Mouse (Mus musculus) c-Kit-positive CD71-positive TER-119-positive erythroid progenitor cells, embryonic 14.5 days (primary cell): ENCODE measurements around the gene Scrn2.
A peak's percentile ranks its signal among the peaks of the same experiment; 100 is the strongest.

Source experiments
- DNase-seq: peaks from one replicate; pipeline ENCODE4 v3.0.0-alpha.2; 2013; ENCODE audit warnings: low spot score

The Scrn2 gene

GRCm38 (mm10) chr11:97018583-97019344, 11.0 kb upstream of the Scrn2 start:
- DNase-seq: no peak

DNA sequence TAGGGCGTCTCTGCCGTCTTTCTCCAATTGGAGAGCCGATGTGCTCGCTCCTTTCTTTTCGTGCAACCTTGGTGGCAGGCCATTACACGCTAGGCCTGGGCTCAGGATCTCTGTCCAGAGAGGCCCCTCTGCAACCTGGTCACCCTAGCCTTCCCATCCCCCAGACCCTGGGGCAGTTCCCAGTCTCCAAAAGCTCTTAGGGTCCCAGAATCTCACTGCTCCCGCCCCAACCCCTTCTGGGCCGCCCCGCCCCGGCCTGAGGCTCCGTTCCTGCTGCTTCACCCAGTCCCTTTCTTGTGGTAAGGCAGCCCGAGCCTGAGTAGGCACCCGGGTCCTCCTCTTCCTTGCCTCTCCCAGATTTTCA, 10.4 kb upstream of the Scrn2 start:
- no peak for DNase-seq

DNA sequence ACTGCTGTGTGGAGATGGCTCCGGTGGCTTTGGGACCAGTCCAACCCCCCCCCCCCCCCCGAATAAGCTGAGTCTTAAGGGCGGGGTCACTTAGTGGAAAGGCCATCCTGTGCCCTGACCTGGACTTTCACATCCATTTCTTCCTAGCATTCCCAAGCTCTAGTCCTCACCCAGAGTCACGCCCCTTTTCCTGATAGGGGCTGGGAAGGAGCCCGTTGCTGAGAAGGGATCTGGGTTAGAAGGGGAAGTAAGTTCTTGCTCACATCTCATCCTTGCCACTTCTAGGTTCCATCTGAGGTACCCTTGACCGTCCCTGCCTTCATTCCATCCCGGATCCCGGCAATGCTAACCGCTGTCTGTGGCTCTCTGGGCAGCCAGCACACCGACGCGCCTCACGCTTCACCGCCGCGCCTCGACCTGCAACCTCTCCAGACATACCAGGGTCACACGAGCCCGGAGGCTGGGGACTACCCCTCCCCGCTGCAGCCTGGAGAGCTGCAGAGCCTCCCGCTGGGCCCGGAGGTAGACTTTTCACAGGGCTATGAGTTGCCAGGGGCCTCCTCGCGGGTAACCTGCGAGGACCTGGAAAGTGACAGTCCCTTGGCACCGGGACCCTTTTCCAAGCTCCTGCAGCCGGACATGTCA, 8.5 kb upstream of the Scrn2 start:
- DNase-seq: no peak

- DNase-seq: no peak
These were observed 7.8 kb upstream of the Scrn2 start for GRCm38 (mm10) chr11:97021873-97022484.

DNA sequence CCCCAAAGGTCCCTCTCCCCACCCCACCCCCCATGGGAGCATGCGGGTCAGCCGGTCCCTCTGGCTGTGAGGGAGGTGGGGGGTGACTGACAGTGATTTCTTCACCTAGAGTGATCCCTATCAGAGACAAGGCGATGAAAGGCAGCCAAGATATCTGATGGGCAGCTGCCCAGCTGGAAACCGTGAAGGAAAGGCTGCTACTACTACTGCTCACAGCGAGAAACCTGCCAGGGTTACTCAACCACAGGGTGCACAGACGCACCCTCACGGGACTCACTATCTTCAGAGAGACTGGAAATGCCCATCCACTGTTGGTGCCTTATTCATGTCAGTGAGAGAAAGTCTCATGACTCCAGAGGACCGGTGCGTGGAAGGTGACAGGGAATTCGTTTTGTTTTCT, 4.8 kb upstream of the Scrn2 start:
- no peak for DNase-seq

DNA sequence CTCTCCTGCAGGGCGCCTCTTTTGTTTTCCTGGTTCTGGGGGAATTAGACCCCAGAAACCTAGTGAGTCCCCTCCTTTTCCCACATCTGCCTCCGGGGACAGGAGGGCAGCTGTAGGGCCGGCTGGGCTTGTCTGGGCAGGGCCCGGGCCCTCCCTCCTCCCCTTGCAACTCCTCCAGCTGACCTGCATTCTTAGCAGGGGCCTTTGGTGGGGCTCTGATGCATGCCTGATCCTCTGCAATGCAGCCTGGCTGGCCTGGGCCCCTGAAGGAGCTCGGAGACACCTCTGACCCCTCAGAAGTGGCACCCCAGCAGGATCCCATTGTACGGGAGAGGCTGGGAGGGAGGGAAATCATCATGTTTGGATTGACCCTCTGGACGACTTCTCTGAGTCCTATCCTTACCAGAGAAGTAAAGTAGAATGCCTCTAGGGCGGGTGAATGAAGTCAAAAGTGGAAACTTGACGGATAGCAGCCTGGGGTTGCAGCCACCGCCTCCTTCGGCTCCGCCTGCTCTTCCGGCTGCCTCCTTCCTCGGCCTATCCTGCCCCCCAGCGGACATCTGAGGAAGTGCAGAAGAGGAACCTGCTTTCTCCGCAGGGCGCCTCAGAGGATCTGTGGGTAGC, 3.9 kb upstream of the Scrn2 start:
- peak; percentile 78 for DNase-seq

GRCm38 (mm10) chr11:97030426-97030825, 688 bp downstream of the Scrn2 start:
- DNase-seq: no peak

DNA sequence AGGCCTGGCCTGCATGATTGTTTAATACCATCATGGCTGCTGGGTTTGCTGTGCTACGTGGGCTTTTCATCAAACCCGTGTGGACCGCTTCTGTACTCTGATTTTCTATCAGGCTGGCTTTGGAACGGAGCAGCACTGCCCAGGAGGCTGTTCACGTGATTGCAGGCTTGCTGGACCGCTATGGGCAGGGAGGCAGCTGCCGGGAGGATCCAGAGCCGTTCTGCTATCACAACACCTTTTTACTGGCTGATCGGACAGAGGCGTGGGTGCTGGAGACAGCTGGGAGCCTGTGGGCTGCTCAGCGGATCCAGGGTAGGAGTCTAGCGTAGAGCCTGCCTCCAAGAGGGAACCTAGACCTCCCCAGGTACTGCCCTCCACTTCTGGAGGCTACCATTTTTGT, 2.2 kb downstream of the Scrn2 start:
- no peak for DNase-seq

DNA sequence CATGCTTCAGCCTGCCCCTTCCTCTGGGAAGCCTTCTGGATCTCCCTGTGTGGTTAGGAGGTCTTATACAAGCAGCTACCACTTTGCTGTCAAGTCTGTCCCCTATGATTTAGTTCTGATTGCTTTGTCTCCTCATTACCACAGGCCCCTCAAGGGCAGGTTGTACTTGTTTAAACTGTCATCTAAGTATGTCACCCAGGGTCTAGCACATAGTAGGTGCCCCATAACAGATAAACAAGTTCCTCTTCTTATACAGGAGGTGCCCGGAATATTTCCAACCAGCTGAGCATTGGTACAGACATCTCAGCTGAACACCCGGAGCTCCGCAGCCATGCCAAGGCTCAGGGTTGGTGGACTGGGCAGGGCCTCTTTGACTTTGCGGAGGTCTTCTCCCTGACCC, 2.8 kb downstream of the Scrn2 start:
- DNase-seq: no peak

GRCm38 (mm10) chr11:97033781-97034180, 4.0 kb downstream of the Scrn2 start:
- DNase-seq: no peak

DNA sequence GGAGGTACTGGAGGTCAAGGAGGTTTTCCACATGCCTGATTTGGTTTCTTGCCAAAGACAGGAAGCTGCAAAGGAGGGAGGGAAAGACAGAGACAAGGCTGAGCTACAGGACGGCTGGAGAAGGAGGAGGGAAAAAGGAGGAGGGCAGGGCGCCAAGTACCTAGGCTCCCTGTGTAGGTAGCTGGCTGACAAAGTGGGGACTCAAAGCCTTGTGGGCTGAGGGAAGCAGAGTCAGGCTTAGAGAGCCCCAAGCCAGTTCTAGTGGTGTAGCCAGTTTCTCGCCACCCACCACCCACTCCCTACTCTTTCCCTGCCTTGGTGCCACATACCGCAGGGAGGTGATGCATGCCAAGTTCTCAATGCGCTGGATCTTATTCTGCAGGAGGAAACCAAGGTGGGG, 6.4 kb downstream of the Scrn2 start:
- DNase-seq: no peak

- DNase-seq: no peak
These were observed 9.1 kb downstream of the Scrn2 start for GRCm38 (mm10) chr11:97038881-97039280.

- no peak for DNase-seq
These were observed 10.7 kb downstream of the Scrn2 start for GRCm38 (mm10) chr11:97040301-97041021.

- peak; percentile 90 for DNase-seq
These were observed 11.5 kb downstream of the Scrn2 start, which contains the start of the genes Lrrc46 and Mrpl10 for GRCm38 (mm10) chr11:97041022-97041899. TSS of gene Lrrc46 (minus strand) at chr11:97041407. TSS of gene Mrpl10 (plus strand) at chr11:97041560.

DNA sequence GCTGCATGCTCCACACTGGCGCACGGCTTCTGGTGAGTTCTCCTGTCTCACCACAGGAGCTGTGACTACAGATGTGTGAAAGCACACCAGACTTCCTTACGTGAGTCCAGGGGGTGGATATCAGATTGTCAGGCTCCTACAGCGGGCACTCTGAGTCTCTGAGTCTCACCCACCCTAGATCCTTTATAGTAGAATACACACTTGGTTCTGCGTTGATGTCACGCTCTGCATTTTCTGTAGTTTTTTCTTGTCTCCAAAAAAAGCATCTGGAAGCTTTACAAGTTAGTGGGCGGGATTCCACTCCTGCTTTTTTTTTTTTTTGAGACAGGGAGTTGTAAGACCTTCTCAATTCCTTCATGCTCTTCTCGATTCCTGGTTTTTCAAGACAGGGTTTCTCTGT, 15.2 kb downstream of the Scrn2 start:
- no peak for DNase-seq

GRCm38 (mm10) chr11:97045861-97046260, 16.1 kb downstream of the Scrn2 start:
- DNase-seq: no peak

DNA sequence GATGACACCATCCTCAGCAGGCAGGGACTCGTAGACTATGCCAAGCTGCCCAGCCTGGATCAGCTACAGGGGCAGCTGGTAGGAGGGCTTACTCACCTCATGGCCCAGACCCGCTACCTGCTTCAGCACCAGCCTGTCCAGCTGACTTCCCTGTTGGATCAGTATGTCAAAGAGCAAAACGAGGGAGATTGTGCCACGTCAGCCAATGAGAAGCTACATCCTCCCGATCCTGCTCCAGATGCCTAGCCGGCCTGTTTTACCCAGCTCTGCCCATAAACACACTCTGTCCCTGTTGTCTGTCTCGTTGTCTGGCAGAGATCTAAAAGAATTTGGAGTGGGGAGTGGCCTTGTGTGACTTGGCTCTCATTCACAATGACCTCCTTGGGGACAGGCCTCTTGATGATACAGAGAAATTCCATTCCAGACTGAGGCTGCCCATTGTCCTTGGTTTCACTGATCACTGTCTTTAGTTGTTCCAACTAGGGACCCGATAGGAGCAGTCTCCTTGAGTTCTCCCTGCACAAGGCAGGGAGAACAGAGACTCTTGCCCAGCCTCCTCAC, 18.4 kb downstream of the Scrn2 start:
- DNase-seq: no peak

DNA sequence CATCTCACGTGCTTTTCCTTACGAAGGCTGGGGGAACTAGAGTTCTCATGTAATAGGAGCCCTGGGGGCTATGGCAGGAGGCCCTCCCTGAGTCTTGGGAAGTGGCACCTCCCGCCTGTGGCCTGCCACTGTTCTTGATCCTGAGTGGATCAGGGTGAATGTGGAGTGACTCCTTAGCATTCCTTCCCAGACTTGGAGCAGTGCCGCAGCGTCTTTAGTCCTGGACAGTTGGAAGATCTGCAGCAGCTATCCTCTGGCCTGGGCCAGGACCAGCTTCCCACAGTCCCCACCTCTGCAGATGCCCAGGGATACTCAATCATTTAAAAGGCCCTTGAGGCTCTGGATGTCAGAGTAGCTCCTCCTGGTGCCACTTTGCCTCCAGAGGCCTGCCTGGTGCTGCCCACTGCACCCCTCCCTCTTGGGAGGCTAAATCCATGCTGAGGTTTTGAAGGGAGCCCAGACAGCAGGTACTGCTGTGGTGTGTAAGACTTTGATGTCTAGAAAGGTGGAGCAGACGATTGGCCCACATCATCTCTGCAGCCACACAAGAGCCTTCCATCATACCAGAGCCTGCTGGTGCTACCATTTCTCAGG, 19.9 kb downstream of the Scrn2 start:
- DNase-seq: no peak

DNA sequence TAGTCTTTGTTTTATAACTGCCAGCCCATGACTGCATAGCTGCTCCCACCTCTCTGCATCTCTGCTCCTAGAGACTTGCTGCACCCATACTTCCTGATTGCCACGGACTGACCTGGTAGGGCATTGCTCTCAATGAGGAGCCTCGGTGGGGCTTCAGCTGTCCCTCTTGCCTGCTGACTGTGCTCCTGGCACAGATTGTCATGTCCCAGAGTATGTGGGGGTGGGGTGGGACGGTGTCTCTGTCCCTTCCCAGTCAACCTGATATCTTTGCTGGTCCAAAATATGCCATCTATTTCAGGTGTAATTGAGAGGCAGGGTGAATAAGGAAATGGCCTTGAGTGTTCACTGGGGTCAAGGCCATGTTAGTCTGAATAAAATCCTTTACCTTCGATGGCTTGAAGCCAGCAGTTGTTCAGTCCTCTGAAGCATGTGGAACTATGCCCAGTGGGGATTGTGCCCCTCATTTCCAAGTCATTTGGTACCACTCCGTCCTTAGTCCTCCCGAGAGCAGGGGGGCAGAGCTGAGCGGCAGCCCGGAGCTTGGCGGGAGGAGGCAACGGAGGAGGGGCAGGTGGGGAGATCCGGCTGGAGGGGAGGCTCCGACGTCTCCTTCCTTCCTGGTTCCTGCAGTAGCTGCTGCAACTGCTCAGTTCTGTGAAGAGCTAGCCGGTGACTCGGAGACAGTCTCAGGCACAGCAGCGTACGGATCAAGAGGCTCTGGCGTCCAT, 20.6 kb downstream of the Scrn2 start, which contains the start of gene Osbpl7:
TSS of gene Osbpl7 (plus strand) at position 413 of the 728 bp plus-strand sequence.
- DNase-seq: no peak
